In genomic region chr6:126948336-126948735, GRCm38 (mm10) we compare ENCODE assay signal across 13 mouse cellular contexts. TPM values are rescaled to one million over a fixed set of nuclear protein-coding genes. Genes with fewer than 3 reads are reported as not detected.
DNase-seq lines count a peak whose midpoint lies in the region; ATAC-seq and TF ChIP-seq lines count a peak whose summit lies in the region.
"Had no signal": no experiment of that assay in that cellular context is flagged by ENCODE, and none has a peak within 500 bp of the region (broad histone marks: within the 10 kb centered on the region; RNA-seq: fewer than 3 reads in every experiment).

No protein-coding gene starts in this region.

- H3K4me3 ChIP-seq in gastrocnemius, adult 2 months, result no peak overlapping the region
- no peak overlapping the region for H3K4me3 ChIP-seq in liver, embryonic 11.5 days (ENCODE audit: low read depth, low read length)
- H3K4me3 ChIP-seq in liver, embryonic 12.5 days, result no peak overlapping the region
- H3K4me3 ChIP-seq: forebrain, embryonic 12.5 days; liver, embryonic 13.5 days had no signal

- no peak for ATAC-seq in liver, embryonic 11.5 days (replicated peaks; ENCODE audit: low FRiP score)
- ATAC-seq in liver, embryonic 12.5 days, result no peak

- H3K36me3 ChIP-seq in liver, embryonic 11.5 days (ENCODE audit: control insufficient read depth, insufficient read depth, low read length), result 0 out of 2 replicates have a peak, but pooled peaks cover 2% of the 10 kb centered on the region
- peaks cover 77% of the 10 kb centered on the region for H3K36me3 ChIP-seq in liver, embryonic 12.5 days

- TF ChIP-seq CTCF in gastrocnemius, adult 2 months (IDR thresholded peaks at IDR 0.05), result peak; percentile 71

- no peak overlapping the region for H3K27ac ChIP-seq in gastrocnemius, adult 2 months
- H3K27ac ChIP-seq in liver, embryonic 11.5 days (ENCODE audit: low read depth, low read length), result no peak overlapping the region
- no peak overlapping the region for H3K27ac ChIP-seq in liver, embryonic 12.5 days
- H3K27ac ChIP-seq: forebrain, embryonic 12.5 days; liver, embryonic 13.5 days had no signal

- no peaks in the 10 kb centered on the region for H3K27me3 ChIP-seq in liver, embryonic 11.5 days (replicated peaks; ENCODE audit: control insufficient read depth, insufficient read depth, low read length)
- H3K27me3 ChIP-seq in liver, embryonic 12.5 days (replicated peaks), result no peaks in the 10 kb centered on the region
- H3K27me3 ChIP-seq: forebrain, embryonic 12.5 days; liver, embryonic 13.5 days had no signal

- intact Hi-C loops in gastrocnemius, adult 2 months (cut with DNase I), result loop anchor here (2.0 kb wide), 1 partner anchor 174 kb away; no protein-coding TSS in a partner anchor

- DNase-seq in gastrocnemius, adult 2 months, result no peak
- no peak for DNase-seq in gastrocnemius, adult 8-10 months (ENCODE audit: low spot score in 2 of 2)
- DNase-seq in liver, embryonic 11.5 days (ENCODE audit: low spot score), result peak; percentile 30
- peak; percentile 44 for DNase-seq in adipocyte (ENCODE audit: low spot score)
- peak; percentile 12 for DNase-seq in retina, postnatal 1 day
- DNase-seq in urinary bladder, adult 18-20 months (ENCODE audit: low spot score in 2 of 2), result no peak
- DNase-seq in left cerebral cortex, adult 9 months (ENCODE audit: low spot score in 2 of 2), result no peak
- DNase-seq: adrenal gland, postnatal 14 days; cerebellum, postnatal 14 days; liver, embryonic 13.5 days had no signal

- H3K9ac ChIP-seq in liver, embryonic 11.5 days (ENCODE audit: low read depth, low read length), result no peak overlapping the region
- H3K9ac ChIP-seq in liver, embryonic 12.5 days, result no peak overlapping the region
- H3K9ac ChIP-seq: forebrain, embryonic 12.5 days; liver, embryonic 13.5 days had no signal

- H3K4me1 ChIP-seq in liver, embryonic 11.5 days (replicated peaks; ENCODE audit: control insufficient read depth, insufficient read depth, low read length), result no peaks in the 10 kb centered on the region
- no peaks in the 10 kb centered on the region for H3K4me1 ChIP-seq in liver, embryonic 12.5 days
- H3K4me1 ChIP-seq: forebrain, embryonic 12.5 days; liver, embryonic 13.5 days had no signal

- 92% methylated on average over 4 of the region's 4 CpGs for WGBS in liver, embryonic 11.5 days
- WGBS in liver, embryonic 12.5 days (ENCODE audit: insufficient replicate concordance), result 88% methylated on average over 4 of the region's 4 CpGs

- H3K4me2 ChIP-seq in liver, embryonic 11.5 days, result no peak overlapping the region
- H3K4me2 ChIP-seq in liver, embryonic 12.5 days, result no peak overlapping the region
- H3K4me2 ChIP-seq: forebrain, embryonic 12.5 days; liver, embryonic 13.5 days had no signal

- H3K9me3 ChIP-seq in liver, embryonic 11.5 days (ENCODE audit: control insufficient read depth, low read length), result no peaks in the 10 kb centered on the region
- H3K9me3 ChIP-seq in liver, embryonic 12.5 days (replicated peaks), result no peaks in the 10 kb centered on the region
- H3K9me3 ChIP-seq: forebrain, embryonic 12.5 days; liver, embryonic 13.5 days had no signal

RNA-seq across cellular contexts. Expression of gene D6Wsu163e, which starts 8.6 kb away (rescaled TPM):
- total RNA-seq in gastrocnemius, adult 2 months (2021), result 1 to 10 TPM; 5.0 to 8.6 TPM
- total RNA-seq in gastrocnemius, adult 8-10 months (2022), result 1 to 10 TPM; 6.6 to 8.6 (median 7.8) TPM
- 20.9 and 27.1 TPM in 2 replicates for polyA plus RNA-seq in liver, embryonic 11.5 days (2014; fragmentation: Nextera tagmentation; extraction: Ambion mirVana)
- 19.9 and 21.1 TPM in 2 replicates for polyA plus RNA-seq in liver, embryonic 12.5 days (2016; fragmentation: Nextera tagmentation; extraction: Ambion mirVana)

RNA-seq across cellular contexts. Expression of gene Rad51ap1, which starts 8.9 kb away (rescaled TPM):
- total RNA-seq in gastrocnemius, adult 2 months (2021), result under 1 TPM in 1 of 2 experiments, not detected in 1; 0.47 TPM
- total RNA-seq in gastrocnemius, adult 8-10 months (2022), result under 1 TPM in 2 of 4 experiments, not detected in 2; 0.52 to 0.90 TPM
- polyA plus RNA-seq in liver, embryonic 11.5 days (2014; fragmentation: Nextera tagmentation; extraction: Ambion mirVana), result 85.7 and 95.3 TPM in 2 replicates
- 63.3 and 67.5 TPM in 2 replicates for polyA plus RNA-seq in liver, embryonic 12.5 days (2016; fragmentation: Nextera tagmentation; extraction: Ambion mirVana)

RNA-seq across cellular contexts. Expression of gene Dyrk4, which starts 26.7 kb away (rescaled TPM):
- total RNA-seq in gastrocnemius, adult 2 months (2021), result not detected
- not detected for total RNA-seq in gastrocnemius, adult 8-10 months (2022)
- not detected in 2 replicates for polyA plus RNA-seq in liver, embryonic 11.5 days (2014; fragmentation: Nextera tagmentation; extraction: Ambion mirVana)
- not detected in 2 replicates for polyA plus RNA-seq in liver, embryonic 12.5 days (2016; fragmentation: Nextera tagmentation; extraction: Ambion mirVana)
- total RNA-seq: heart, postnatal 25 days had no signal
- polyA plus RNA-seq: forebrain, embryonic 12.5 days; liver, embryonic 13.5 days had no signal

Comparison
In these comparisons a context has a peak if more than half of its experiments do, and no peak if none do; other contexts are left out.
1. DNase-seq: peak in liver, embryonic 11.5 days (single experiment), adipocyte (single experiment) and retina, postnatal 1 day (single experiment); none in gastrocnemius, adult 2 months (single experiment), gastrocnemius, adult 8-10 months (0 of 2), urinary bladder, adult 18-20 months (0 of 2) and left cerebral cortex, adult 9 months (0 of 2).